ENCODE assay signal across 11 mouse cellular contexts in the genomic region with DNA sequence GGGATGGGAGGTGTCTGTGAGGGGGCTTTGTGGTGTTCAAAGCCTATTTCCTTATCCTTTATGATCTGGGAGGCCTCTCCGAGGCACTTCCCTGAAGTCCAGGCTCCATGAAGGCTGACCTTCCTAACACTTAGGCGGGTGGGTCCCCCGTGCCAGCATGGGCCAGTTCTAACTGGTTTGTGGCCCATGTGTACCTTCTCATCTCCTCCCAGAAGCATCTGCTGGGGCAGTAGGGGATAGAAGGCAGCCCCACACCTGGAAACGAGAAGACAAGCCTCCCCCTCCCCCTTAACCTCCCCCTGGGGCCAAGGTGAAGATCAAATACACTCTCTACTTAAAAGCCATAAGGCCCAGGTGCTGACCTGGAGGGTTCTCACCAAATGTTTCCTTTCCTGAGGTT.
"Had no signal": no experiment of that assay in that cellular context is flagged by ENCODE, and none has a peak within 500 bp of the region (broad histone marks: within the 10 kb centered on the region; RNA-seq: fewer than 3 reads in every experiment).

No protein-coding gene starts in this region.

- H3K4me3 ChIP-seq: left cerebral cortex, adult 2 months; limb, embryonic 13.5 days; midbrain, embryonic 13.5 days; myocyte; neural tube, embryonic 15.5 days had no signal

- H3K36me3 ChIP-seq: limb, embryonic 13.5 days; neural tube, embryonic 15.5 days had no signal

- ATAC-seq: midbrain, embryonic 13.5 days had no signal

- H3K9me3 ChIP-seq: limb, embryonic 13.5 days; midbrain, embryonic 13.5 days; neural tube, embryonic 15.5 days had no signal

- DNase-seq: kidney, adult 2 months; kidney, postnatal 25 days; lung, adult 18-20 months; right cerebral cortex, adult 18-20 months; right cerebral cortex, postnatal 25 days had no signal

- H3K9ac ChIP-seq: limb, embryonic 13.5 days; liver, embryonic 14.5 days; midbrain, embryonic 13.5 days; neural tube, embryonic 15.5 days had no signal

- H3K4me1 ChIP-seq: midbrain, embryonic 13.5 days; neural tube, embryonic 15.5 days had no signal

- H3K27me3 ChIP-seq: limb, embryonic 13.5 days; midbrain, embryonic 13.5 days; neural tube, embryonic 15.5 days had no signal

- H3K27ac ChIP-seq: left cerebral cortex, adult 2 months; limb, embryonic 13.5 days; liver, embryonic 14.5 days; midbrain, embryonic 13.5 days; neural tube, embryonic 15.5 days had no signal

- H3K4me2 ChIP-seq: limb, embryonic 13.5 days; midbrain, embryonic 13.5 days; neural tube, embryonic 15.5 days had no signal
